Mouse (Mus musculus) heart, adult 2 months (tissue): Measurements from ENCODE around the gene Prkcq.

ENCODE experiments used
- CTCF ChIP-seq: fragments of 200-600 bp; IDR thresholded peaks from 2 replicates; pipeline ENCODE4 v1.8.1; 2022; ENCODE audit warnings: antibody characterized with exemption, mild to moderate bottlenecking, moderate library complexity
- EP300 ChIP-seq: fragments of 200-500 bp; IDR thresholded peaks from 2 replicates; pipeline ENCODE4 v1.6.1; 2011; ENCODE audit warnings: low read depth, low read length, control low read depth; ENCODE audit not compliant: insufficient read depth

DNA sequence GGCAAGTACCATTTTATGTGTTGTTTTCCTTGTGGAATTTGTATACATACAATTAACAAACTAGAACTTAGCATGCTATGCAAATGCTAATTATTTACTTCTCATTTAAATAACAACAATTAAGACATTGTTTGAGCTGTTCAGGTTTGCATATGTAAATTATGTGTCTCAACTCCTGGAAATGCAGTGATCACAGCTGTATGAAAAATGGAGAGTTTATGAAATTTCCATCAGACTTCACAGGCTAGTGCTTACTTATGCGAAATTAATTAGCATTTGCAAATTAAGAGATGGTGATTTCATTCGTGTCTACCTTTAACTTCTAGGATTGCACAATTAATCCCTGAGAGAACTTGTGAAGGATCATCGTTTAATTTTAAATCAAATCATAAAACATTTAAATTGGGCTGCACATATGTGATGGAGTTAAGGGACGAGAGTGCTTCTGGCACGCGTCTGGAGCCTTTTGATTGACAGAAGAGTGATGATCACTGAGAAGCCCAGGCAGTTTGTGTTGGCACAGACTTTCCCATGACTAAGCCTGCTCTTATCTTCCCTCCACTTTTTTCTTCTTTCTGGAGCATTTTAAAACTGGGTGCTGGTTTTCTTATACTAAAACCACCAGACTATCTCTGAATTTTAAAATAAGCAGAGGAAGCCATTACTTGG lies 20.1 kb upstream of the Prkcq start:
- TF ChIP-seq CTCF (no peak), EP300 (no peak)
